Mouse (Mus musculus) liver, embryonic 12.5 days (tissue): ENCODE data around the gene Rxrb. TPM values are rescaled to one million over a fixed set of nuclear protein-coding genes. Genes with fewer than 3 reads are reported as not detected.
"Not testable (repeated sequence)": the region's sequence is repeated elsewhere in the genome, so short reads cannot be mapped to it uniquely, and the experiment has no call there.

Experiments used
- ATAC-seq: fragments of 200-750 bp; cut with Nextera tagmentation; 2 replicates; pipeline ENCODE4 v1.8.0; 2017; ENCODE audit warnings: moderate number of reproducible peaks, mild to moderate bottlenecking, moderate library complexity
- H3K27ac ChIP-seq: fragments of 300-500 bp; sonication (generic); 2 replicates; pipeline ENCODE4 v1.5.1; 2016; ENCODE audit warnings: mild to moderate bottlenecking
- H3K27me3 ChIP-seq: fragments of 300-500 bp; sonication (generic); replicated peaks from 2 replicates; pipeline ENCODE4 v1.6.1; 2016; ENCODE audit warnings: mild to moderate bottlenecking, moderate library complexity
- H3K36me3 ChIP-seq: fragments of 300-500 bp; sonication (generic); 2 replicates; pipeline ENCODE4 v1.6.1; 2016; ENCODE audit warnings: mild to moderate bottlenecking, moderate library complexity
- H3K4me1 ChIP-seq: fragments of 300-500 bp; sonication (generic); 2 replicates; pipeline ENCODE4 v1.6.1; 2016
- H3K4me2 ChIP-seq: fragments of 300-500 bp; sonication (generic); 2 replicates; pipeline ENCODE4 v1.6.1; 2016; ENCODE audit warnings: mild to moderate bottlenecking, moderate library complexity
- H3K4me3 ChIP-seq: fragments of 300-500 bp; sonication (generic); 2 replicates; pipeline ENCODE4 v1.5.1; 2016; ENCODE audit warnings: mild to moderate bottlenecking, moderate library complexity
- H3K9ac ChIP-seq: fragments of 300-500 bp; sonication (generic); 2 replicates; pipeline ENCODE4 v1.6.1; 2016; ENCODE audit warnings: mild to moderate bottlenecking, moderate library complexity
- H3K9me3 ChIP-seq: fragments of 300-500 bp; sonication (generic); replicated peaks from 2 replicates; pipeline ENCODE4 v1.6.1; 2016; ENCODE audit warnings: mild to moderate bottlenecking, moderate library complexity
- WGBS: fragments of 180-500 bp; shearing (Covaris S2); methylation state at CpG from one replicate; pipeline ENCODE4 v1.1.7; 2016; ENCODE audit not compliant: insufficient replicate concordance; 5-methylcytosine and 5-hydroxymethylcytosine counted together
- polyA plus RNA-seq: library from polyadenylated mRNA; unstranded; fragments of >200 nt; fragmentation: Nextera tagmentation; extraction: Ambion mirVana; gene quantifications from 2 replicates; pipeline ENCODE4 v1.2.1, GENCODE M21; 2016

Gene Rxrb
- polyA plus RNA-seq: 29.2 and 31.3 TPM in 2 replicates

DNA sequence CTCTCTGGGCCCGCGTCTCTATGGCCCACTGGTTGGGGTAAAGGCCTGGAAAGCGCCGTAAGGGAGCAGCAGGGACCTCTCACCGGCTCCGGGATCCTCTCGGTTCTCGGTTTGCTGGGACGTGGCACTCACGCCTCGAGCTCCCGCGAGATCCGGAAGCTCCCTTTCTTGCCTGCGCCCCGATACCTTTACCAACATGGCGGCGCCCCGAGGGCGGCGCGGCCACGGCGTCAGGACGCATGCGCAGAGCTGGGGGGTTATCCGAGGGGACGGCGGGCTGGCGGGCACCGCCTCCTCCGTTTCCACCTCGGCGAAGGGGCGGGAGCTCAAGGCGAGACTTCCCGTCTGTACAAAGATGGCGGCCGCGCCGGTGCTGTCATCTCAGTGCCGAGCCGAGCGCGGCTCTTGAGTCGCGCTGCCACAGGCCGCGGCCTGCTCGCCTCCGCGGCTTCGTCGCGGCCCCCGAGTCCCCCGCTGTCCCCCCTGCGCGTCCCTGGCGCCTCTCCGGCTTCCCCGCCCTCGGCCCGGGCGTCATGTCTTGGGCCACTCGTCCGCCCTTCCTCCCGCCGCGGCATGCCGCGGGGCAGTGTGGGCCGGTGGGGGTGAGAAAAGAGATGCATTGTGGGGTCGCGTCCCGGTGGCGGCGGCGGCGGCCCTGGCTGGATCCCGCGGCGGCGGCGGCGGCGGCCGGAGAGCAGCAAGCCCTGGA lies at the start of gene Rxrb, which contains the start of gene Slc39a7:
TSS of gene Rxrb (plus strand) at position 348 of the 709 bp plus-strand sequence.
TSS of gene Slc39a7 (minus strand) at position 218 of the 709 bp plus-strand sequence.
- no peaks in the 10 kb centered on the region for H3K27me3 ChIP-seq
- H3K4me3 ChIP-seq: peak within 1 kb of the TSS; percentile 90
- H3K9me3 ChIP-seq: no peaks in the 10 kb centered on the region
- peak within 1 kb of the TSS; percentile 88 for H3K4me2 ChIP-seq
- H3K27ac ChIP-seq: peak within 1 kb of the TSS; percentile 92
- peaks cover 59% of the 10 kb centered on the region for H3K36me3 ChIP-seq
- under 1% methylated on average over 81 of the region's 88 CpGs for WGBS
- peaks cover 63% of the 10 kb centered on the region for H3K4me1 ChIP-seq
- H3K9ac ChIP-seq: peak within 1 kb of the TSS; percentile 97
- ATAC-seq: peak; percentile 70

GRCm38 (mm10) chr17:33982136-33982535 lies 49.5 kb upstream of the Rxrb start:
- 5% methylated on average over 8 of the region's 8 CpGs for WGBS
- not testable (repeated sequence) for ATAC-seq, H3K9me3 ChIP-seq, H3K27ac ChIP-seq, H3K9ac ChIP-seq, H3K36me3 ChIP-seq
- peaks cover 42% of the 10 kb centered on the region for H3K4me1 ChIP-seq
- peaks cover 34% of the 10 kb centered on the region for H3K27me3 ChIP-seq
- H3K4me3 ChIP-seq: peak overlapping the region; percentile 63; the same call in 1 of the 2 replicates
- peak overlapping the region; percentile 78 for H3K4me2 ChIP-seq

DNA sequence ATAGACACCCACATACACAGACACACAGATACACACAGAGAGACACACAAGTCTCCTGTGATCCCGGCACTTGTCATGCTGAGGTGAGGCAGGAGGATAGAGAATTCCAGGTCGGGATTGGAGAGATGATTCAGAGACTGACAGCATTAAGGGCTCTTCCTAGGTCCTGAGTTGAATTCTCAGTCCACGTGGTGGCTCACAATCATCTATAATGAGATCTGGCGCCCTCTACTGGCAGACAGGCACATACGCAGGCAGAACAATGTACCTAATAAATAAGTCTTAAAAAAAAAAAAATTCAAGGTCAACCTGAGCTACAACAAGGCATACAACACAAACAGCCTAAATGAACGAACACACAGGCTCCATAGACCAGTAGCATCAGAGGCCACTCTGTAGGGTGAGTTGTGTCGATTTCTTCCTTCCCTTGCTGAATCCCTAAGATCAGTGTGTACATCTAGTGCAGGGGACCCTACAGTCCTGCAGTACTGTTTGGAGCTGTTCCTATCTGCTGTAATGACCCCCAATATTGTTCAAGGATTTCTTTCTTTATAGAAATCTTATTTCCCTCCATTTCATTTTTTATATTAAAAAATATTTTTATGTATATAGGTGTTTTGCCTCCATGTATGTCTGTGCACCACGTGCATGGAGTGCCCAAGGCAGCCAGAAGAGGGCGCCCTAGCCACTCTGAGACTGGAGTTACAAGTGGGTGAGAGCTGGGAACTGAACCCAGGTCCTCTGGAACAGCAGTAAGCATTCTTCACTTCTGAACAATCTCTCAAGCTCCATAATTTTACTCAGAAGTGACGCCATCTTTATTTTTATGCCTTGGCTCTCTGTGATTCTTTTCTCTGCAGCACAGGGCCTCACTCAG lies 39.6 kb upstream of the Rxrb start:
- Histone ChIP-seq H3K4me2 (no peak overlapping the region), H3K4me3 (no peak overlapping the region), H3K9me3 (no peaks in the 10 kb centered on the region), H3K9ac (no peak overlapping the region), H3K36me3 (no peaks in the 10 kb centered on the region), H3K27ac (no peak overlapping the region), H3K27me3 (peaks cover 19% of the 10 kb centered on the region; the same call in 1 of the 2 replicates), H3K4me1 (no peaks in the 10 kb centered on the region)
- no peak for ATAC-seq
- 28% methylated on average over 10 of the region's 10 CpGs for WGBS

- Histone ChIP-seq H3K9me3 (no peaks in the 10 kb centered on the region), H3K4me1 (peaks cover 14% of the 10 kb centered on the region), H3K27ac (no peak overlapping the region), H3K9ac (no peak overlapping the region), H3K27me3 (peaks cover 16% of the 10 kb centered on the region), H3K4me2 (no peak overlapping the region), H3K4me3 (no peak overlapping the region), H3K36me3 (no peaks in the 10 kb centered on the region)
- ATAC-seq: no peak
- 80% methylated on average over 8 of the region's 8 CpGs for WGBS
Measured at GRCm38 (mm10) chr17:33994959-33995358, 36.7 kb upstream of the Rxrb start.

DNA sequence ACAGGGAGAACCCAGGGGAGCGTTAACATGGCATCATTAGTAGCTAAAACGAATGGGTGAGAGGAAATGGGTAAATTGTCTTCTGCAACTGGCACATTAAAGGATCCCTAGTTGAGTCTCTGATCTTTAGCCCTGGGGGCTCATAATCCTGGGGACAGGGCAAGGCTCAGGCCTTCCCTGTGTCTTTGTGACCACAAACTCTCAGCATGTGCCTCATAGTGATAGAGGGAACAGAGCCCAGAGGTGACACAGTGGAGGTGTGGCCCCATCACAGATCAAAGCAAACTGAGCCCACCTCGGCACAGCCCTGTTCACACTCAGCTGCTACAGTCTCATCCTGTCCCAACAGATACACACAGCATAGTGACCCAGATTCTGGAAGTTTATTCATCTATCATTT lies 36.0 kb upstream of the Rxrb start:
- no peak for ATAC-seq

GRCm38 (mm10) chr17:33997025-33997424 lies 34.6 kb upstream of the Rxrb start:
- peaks cover 22% of the 10 kb centered on the region for H3K4me1 ChIP-seq
- not testable (repeated sequence) for H3K4me2 ChIP-seq, H3K27ac ChIP-seq, H3K36me3 ChIP-seq, ATAC-seq, H3K9me3 ChIP-seq, H3K9ac ChIP-seq, H3K4me3 ChIP-seq
- WGBS: 67% methylated on average over 2 of the region's 2 CpGs
- peaks cover 36% of the 10 kb centered on the region for H3K27me3 ChIP-seq

More for the DNA sequence above, 36.0 kb upstream of the Rxrb start:
- Histone ChIP-seq H3K27me3 (peaks cover 22% of the 10 kb centered on the region), H3K9me3 (no peaks in the 10 kb centered on the region), H3K4me2 (no peak overlapping the region), H3K36me3 (no peaks in the 10 kb centered on the region), H3K9ac (no peak overlapping the region), H3K4me1 (peaks cover 21% of the 10 kb centered on the region), H3K4me3 (no peak overlapping the region), H3K27ac (no peak overlapping the region)
- WGBS: 47% methylated on average over 3 of the region's 3 CpGs

GRCm38 (mm10) chr17:33998697-33999096 lies 32.9 kb upstream of the Rxrb start:
- peaks cover 22% of the 10 kb centered on the region for H3K4me1 ChIP-seq
- H3K27ac ChIP-seq, H3K9me3 ChIP-seq, H3K36me3 ChIP-seq, H3K9ac ChIP-seq, ATAC-seq: not testable (repeated sequence)
- peaks cover 38% of the 10 kb centered on the region for H3K27me3 ChIP-seq
- peak overlapping the region; percentile 94 for H3K4me2 ChIP-seq
- peak overlapping the region; percentile 65; the same call in 1 of the 2 replicates for H3K4me3 ChIP-seq
- 28% methylated on average over 5 of the region's 5 CpGs for WGBS

- peak overlapping the region; percentile 65 for H3K4me3 ChIP-seq
- H3K9ac ChIP-seq: peak overlapping the region; percentile 72
- peaks cover 38% of the 10 kb centered on the region for H3K27me3 ChIP-seq
- peak; percentile 46 for ATAC-seq
- H3K4me2 ChIP-seq: peak overlapping the region; percentile 94
- 2% methylated on average over 87 of the region's 87 CpGs for WGBS
- peaks cover 22% of the 10 kb centered on the region for H3K4me1 ChIP-seq
- H3K36me3 ChIP-seq: no peaks in the 10 kb centered on the region
- no peaks in the 10 kb centered on the region for H3K9me3 ChIP-seq
- H3K27ac ChIP-seq: no peak overlapping the region
Measured at GRCm38 (mm10) chr17:33999341-34000149, 32.1 kb upstream of the Rxrb start.

DNA sequence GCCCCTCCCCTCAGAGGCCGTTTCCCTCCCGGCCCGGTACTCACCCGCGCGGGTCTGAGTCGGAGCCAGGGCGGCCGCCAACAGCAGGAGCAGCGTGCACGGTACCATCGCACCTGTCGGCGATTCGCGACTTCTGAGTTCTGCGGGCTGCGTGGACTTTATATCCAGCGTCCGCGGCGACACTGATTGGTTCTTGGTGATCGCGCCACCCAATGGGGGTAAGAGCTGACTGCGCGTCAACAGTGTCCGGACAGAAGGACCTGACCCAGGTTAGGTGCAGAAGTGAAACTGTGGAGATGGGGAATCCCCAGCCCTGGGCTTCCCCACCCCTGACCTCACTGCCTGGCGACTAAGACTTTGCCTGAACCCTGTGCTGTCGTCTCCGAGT lies 31.5 kb upstream of the Rxrb start, which contains the start of gene H2-K1:
TSS of gene H2-K1 (minus strand) at position 198 of the 388 bp plus-strand sequence.
- Histone ChIP-seq H3K27me3 (peaks cover 38% of the 10 kb centered on the region), H3K9ac (peak within 1 kb of the TSS; percentile 72), H3K36me3 (no peaks in the 10 kb centered on the region), H3K27ac (no peak within 1 kb of the TSS), H3K9me3 (no peaks in the 10 kb centered on the region), H3K4me1 (peaks cover 22% of the 10 kb centered on the region), H3K4me2 (peak within 1 kb of the TSS; percentile 94), H3K4me3 (peak within 1 kb of the TSS; percentile 65)
- WGBS: 0% methylated on average over 27 of the region's 30 CpGs
- peak; percentile 81 for ATAC-seq

- not testable (repeated sequence) for H3K9me3 ChIP-seq, H3K9ac ChIP-seq, H3K36me3 ChIP-seq, ATAC-seq, H3K27ac ChIP-seq
- H3K4me3 ChIP-seq: peak overlapping the region; percentile 65; the same call in 1 of the 2 replicates
- H3K27me3 ChIP-seq: peaks cover 44% of the 10 kb centered on the region
- peak overlapping the region; percentile 94 for H3K4me2 ChIP-seq
- H3K4me1 ChIP-seq: peaks cover 22% of the 10 kb centered on the region
- 52% methylated on average over 2 of the region's 2 CpGs for WGBS
Measured at GRCm38 (mm10) chr17:34000796-34001195, 30.8 kb upstream of the Rxrb start.

DNA sequence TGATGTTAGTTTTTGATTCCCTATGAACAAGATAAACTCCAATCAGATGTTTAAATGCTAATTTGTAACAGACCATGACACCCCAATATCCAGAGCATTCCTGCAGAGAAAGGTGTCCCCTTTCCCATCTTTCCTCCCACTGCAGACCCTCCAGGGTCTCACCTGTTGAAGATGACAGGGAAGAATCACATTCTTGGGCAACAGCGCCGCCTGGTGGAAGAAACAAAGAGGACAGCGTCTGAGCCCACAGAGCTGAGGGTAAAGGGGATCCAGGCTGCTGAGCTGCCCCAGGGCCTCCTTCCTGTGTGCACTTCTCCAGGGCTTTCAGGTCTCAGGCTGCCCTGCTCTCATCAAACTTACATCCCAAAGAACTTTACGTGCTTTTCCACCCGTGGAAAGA lies 28.2 kb upstream of the Rxrb start:
- Histone ChIP-seq H3K4me3 (no peak overlapping the region), H3K36me3 (no peaks in the 10 kb centered on the region), H3K9ac (no peak overlapping the region), H3K4me2 (no peak overlapping the region), H3K27ac (no peak overlapping the region), H3K27me3 (peaks cover 47% of the 10 kb centered on the region), H3K4me1 (peaks cover 22% of the 10 kb centered on the region), H3K9me3 (no peaks in the 10 kb centered on the region)
- no peak for ATAC-seq
- 5% methylated on average over 5 of the region's 5 CpGs for WGBS
